Mouse (Mus musculus) ES-Bruce4 (cell line): ENCODE data around the gene Mroh2a. TPM values are rescaled to one million over a fixed set of nuclear protein-coding genes. Genes with fewer than 3 reads are reported as not detected.

Experiments
- H3K27ac ChIP-seq: 2 replicates; pipeline ENCODE4 v1.5.1; 2012; ENCODE audit warnings: low read length, inconsistent platforms; ENCODE audit not compliant: insufficient read depth
- H3K27me3 ChIP-seq: 2 replicates; pipeline ENCODE4 v1.6.1; 2012; ENCODE audit warnings: mild to moderate bottlenecking, low read length, inconsistent platforms; ENCODE audit not compliant: control insufficient read depth, poor library complexity, insufficient read depth, severe bottlenecking
- H3K36me3 ChIP-seq: 2 replicates; pipeline ENCODE4 v1.6.1; 2012; ENCODE audit warnings: inconsistent platforms, mild to moderate bottlenecking, low read length, moderate library complexity; ENCODE audit not compliant: control insufficient read depth, poor library complexity, insufficient read depth, severe bottlenecking
- H3K4me1 ChIP-seq: one replicate; pipeline ENCODE4 v1.8.1; 2011; ENCODE audit warnings: low read length; ENCODE audit not compliant: control insufficient read depth, insufficient read depth
- H3K4me3 ChIP-seq: 2 replicates; pipeline ENCODE4 v1.5.1; 2011; ENCODE audit warnings: low read depth, mild to moderate bottlenecking, low read length
- H3K9ac ChIP-seq: 2 replicates; pipeline ENCODE4 v1.6.1; 2012; ENCODE audit warnings: low read depth, mild to moderate bottlenecking, inconsistent platforms; ENCODE audit not compliant: poor library complexity, severe bottlenecking
- H3K9me3 ChIP-seq: replicated peaks from 2 replicates; pipeline ENCODE4 v1.6.1; 2012; ENCODE audit warnings: mild to moderate bottlenecking, low read length, inconsistent platforms; ENCODE audit not compliant: control insufficient read depth, poor library complexity, insufficient read depth, severe bottlenecking
- CTCF ChIP-seq: IDR thresholded peaks from one replicate; pipeline ENCODE4 v1.8.1; 2011; ENCODE audit warnings: low read depth, low read length
- EP300 ChIP-seq: IDR thresholded peaks from 2 replicates; pipeline ENCODE4 v1.6.1; 2011; ENCODE audit warnings: low read depth, low read length; ENCODE audit not compliant: insufficient read depth
- POLR2A ChIP-seq: IDR thresholded peaks from one replicate; pipeline ENCODE4 v1.8.1; 2011; ENCODE audit warnings: low read length; ENCODE audit not compliant: insufficient read depth
- polyA plus RNA-seq: library from polyadenylated mRNA; stranded (reverse); fragments of >200 nt; gene quantifications from 2 replicates; pipeline ENCODE4 v1.2.4, GENCODE M21; 2011; ENCODE audit warnings: low read depth; ENCODE audit not compliant: missing spikeins, insufficient read depth, insufficient read length

The Mroh2a gene
- polyA plus RNA-seq, 1 experiment, result not detected

DNA sequence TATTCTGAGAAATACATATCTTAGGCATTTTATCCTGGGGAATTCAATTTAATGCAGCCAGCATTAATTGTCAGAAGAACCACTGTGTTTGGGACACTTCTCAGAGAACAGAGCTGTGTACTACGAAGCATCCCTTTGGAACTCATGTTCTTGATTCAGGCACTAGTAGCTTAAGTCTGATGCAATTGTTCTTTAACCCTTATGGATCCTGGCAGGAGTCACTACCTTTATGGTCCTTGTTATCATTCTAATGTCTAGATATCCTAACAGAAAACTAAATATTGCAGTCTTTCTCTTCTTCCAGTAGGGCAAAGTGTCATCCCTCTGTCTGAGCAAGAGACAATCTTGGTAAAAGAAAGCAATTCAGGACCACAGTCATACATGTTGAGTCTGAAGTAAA, 13.7 kb upstream of the Mroh2a start:
- H3K9ac ChIP-seq, result no peak overlapping the region
- no peak for TF ChIP-seq CTCF
- no peak for TF ChIP-seq EP300
- TF ChIP-seq POLR2A, result no peak
- H3K4me1 ChIP-seq, result no peaks in the 10 kb centered on the region
- H3K27me3 ChIP-seq, result no peaks in the 10 kb centered on the region
- H3K9me3 ChIP-seq, result peaks cover 8% of the 10 kb centered on the region; the same call in 1 of the 2 replicates
- no peak overlapping the region for H3K4me3 ChIP-seq
- H3K36me3 ChIP-seq, result no peaks in the 10 kb centered on the region
- no peak overlapping the region for H3K27ac ChIP-seq

DNA sequence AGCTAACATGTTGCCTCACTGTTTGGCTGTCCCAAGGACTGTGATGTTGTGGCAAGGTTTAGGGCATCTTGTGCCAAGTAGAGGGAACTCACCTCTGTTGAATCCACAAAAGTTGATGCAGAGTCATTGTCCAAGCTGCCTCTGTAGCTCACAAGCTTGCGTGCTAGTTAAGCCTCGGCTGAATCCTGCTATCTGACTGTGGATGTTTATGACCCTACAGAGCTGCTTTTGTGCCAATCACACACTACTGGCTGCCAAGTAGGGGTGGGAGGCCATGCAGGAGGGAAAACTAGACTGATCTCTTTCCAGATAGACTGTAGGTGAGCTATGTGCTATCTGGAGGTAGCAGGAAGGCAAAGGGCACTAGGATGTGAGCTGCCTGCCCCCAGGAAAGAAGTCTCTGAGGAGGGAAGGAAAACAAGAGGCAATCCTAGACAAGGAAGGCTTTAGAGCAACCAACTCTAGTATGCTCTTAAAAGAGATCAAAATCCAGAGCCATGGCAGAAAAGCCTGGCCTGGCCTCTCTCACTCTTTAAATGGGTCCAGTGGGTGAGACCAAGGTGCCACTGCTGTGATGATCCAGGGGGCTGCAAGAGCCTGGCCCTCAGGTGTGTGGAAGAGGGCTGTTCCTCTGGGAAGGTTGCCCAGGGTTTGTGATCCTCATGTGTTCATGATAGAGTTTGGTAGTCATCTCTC, 12.9 kb upstream of the Mroh2a start:
- H3K9me3 ChIP-seq, result peaks cover 8% of the 10 kb centered on the region; the same call in 1 of the 2 replicates
- TF ChIP-seq POLR2A (no peak), EP300 (no peak), CTCF (no peak)

DNA sequence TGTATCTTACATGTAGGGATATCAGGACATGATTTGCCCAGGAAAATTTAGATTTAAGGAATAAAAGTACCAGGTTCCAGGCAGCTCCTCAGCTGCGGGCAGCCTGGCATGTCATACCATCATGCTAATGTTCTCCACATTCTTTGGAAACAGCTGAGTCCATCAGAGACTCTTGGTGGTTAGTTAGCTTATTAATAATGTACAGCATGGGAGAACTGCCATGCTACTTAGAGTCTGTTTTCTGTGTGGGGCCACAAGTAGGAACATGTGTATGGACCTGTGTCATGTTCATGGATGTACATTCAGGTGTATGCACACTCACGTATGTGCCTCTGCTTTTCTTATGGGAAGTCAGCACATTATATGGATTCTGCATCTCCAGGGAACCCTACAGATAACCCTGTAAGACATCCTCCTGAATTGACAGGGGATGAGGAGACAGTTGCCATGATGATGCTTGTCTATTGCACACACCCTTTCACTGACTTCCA, 12.3 kb upstream of the Mroh2a start:
- Histone ChIP-seq H3K9me3 (peaks cover 8% of the 10 kb centered on the region; the same call in 1 of the 2 replicates), H3K4me3 (no peak overlapping the region), H3K27ac (no peak overlapping the region), H3K36me3 (no peaks in the 10 kb centered on the region), H3K4me1 (no peaks in the 10 kb centered on the region), H3K27me3 (no peaks in the 10 kb centered on the region), H3K9ac (no peak overlapping the region)
- TF ChIP-seq POLR2A (no peak), EP300 (no peak), CTCF (no peak)

More for the DNA sequence above, 12.9 kb upstream of the Mroh2a start:
- no peak overlapping the region for H3K9ac ChIP-seq
- H3K36me3 ChIP-seq, result no peaks in the 10 kb centered on the region
- no peaks in the 10 kb centered on the region for H3K27me3 ChIP-seq
- no peaks in the 10 kb centered on the region for H3K4me1 ChIP-seq
- H3K4me3 ChIP-seq, result no peak overlapping the region
- no peak overlapping the region for H3K27ac ChIP-seq

DNA sequence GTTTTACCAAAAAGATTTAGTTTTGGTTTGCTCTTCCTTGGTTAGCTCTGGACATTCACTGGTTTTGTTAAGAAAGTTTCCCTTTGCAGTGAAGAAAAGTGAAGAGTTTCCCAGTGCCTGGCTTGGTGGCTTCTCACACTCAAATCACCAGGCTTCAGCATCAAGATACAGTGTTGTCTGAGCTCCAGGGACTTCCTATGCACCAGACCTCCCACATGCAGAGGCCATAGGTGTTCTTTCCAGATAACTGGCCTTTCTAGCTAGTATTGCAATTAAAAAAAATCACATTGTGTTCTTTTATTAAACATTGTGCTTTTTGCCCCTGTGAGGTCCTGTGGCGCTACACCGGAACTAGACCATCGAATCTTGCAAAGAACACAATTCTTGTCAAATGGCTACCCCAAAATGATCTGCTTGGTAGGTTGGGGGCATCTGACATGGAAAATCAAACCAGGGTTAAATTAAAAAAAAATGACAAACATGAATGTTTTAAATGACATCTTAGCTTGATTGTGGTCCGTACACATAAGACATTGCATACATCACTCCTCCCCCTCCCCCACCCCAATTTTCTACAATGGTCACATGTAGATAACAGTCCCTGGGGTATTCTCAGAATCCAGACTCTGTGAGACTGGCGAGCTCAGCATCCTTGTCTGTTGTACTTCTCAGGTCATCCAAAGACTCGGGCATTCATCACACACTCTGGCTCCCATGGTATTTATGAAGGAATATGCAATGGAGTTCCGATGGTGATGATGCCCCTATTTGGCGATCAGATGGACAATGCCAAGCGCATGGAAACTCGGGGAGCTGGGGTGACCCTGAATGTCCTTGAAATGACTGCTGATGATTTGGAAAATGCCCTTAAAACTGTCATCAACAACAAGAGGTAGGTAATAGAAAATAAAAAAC, 11.1 kb upstream of the Mroh2a start:
- no peak overlapping the region for H3K4me3 ChIP-seq
- H3K9me3 ChIP-seq, result peaks cover 8% of the 10 kb centered on the region; the same call in 1 of the 2 replicates
- no peak overlapping the region for H3K27ac ChIP-seq
- no peak overlapping the region for H3K9ac ChIP-seq
- no peaks in the 10 kb centered on the region for H3K36me3 ChIP-seq
- TF ChIP-seq EP300 (no peak), POLR2A (no peak), CTCF (no peak)
- H3K27me3 ChIP-seq, result no peaks in the 10 kb centered on the region
- H3K4me1 ChIP-seq, result no peaks in the 10 kb centered on the region

DNA sequence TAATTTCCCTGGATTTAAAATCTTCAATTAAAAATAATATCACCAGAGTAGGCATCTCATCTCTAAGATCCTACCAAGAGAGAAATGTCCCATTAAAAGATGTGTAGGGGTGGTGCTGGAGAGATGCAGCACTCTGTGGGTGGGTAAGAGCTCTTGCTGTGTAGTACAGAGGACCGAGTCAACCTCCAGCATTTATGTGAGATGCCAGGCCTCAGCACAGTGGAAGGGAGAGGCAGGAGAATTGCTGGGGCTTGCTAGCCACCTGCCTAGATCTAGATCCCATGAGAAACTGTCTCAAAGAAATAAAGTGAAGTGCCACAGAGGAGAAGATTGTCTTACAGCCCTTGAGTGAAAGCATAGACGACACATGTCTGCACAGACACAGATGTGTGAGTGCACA, 10.2 kb upstream of the Mroh2a start:
- H3K9ac ChIP-seq, result no peak overlapping the region
- H3K36me3 ChIP-seq, result no peaks in the 10 kb centered on the region
- H3K4me3 ChIP-seq, result no peak overlapping the region
- no peaks in the 10 kb centered on the region for H3K4me1 ChIP-seq
- peaks cover 8% of the 10 kb centered on the region; the same call in 1 of the 2 replicates for H3K9me3 ChIP-seq
- no peak for TF ChIP-seq EP300
- TF ChIP-seq POLR2A, result no peak
- TF ChIP-seq CTCF, result no peak
- no peaks in the 10 kb centered on the region for H3K27me3 ChIP-seq
- no peak overlapping the region for H3K27ac ChIP-seq
